Mouse (Mus musculus): ENCODE measurements around the gene Ddit4. TPM values are rescaled to one million over a fixed set of nuclear protein-coding genes. Genes with fewer than 3 reads are reported as not detected.

Gene Ddit4
- polyA plus RNA-seq, 1 experiment from 2014 or later: 11.1 TPM

- peak overlapping the region; percentile 76 for H3K4me2 ChIP-seq (ENCODE audit: low read length)
- H3K27me3 ChIP-seq (replicated peaks; ENCODE audit: control insufficient read depth, insufficient read depth, low read length): no peaks in the 10 kb centered on the region
- no peak overlapping the region for H3K9ac ChIP-seq (ENCODE audit: low read length)
- H3K9me3 ChIP-seq (replicated peaks; ENCODE audit: control insufficient read depth, low read length): no peaks in the 10 kb centered on the region
- H3K4me3 ChIP-seq (ENCODE audit: low read depth, low read length): peak overlapping the region; percentile 96
- WGBS: 85% methylated on average over 1 of the region's 1 CpGs
- H3K36me3 ChIP-seq (ENCODE audit: control insufficient read depth, insufficient read depth, low read length): 0 out of 2 replicates have a peak, but pooled peaks cover 5% of the 10 kb centered on the region
- ATAC-seq: no peak
- no peak overlapping the region for H3K27ac ChIP-seq (ENCODE audit: low read depth, low read length)
- H3K4me1 ChIP-seq (ENCODE audit: control insufficient read depth, insufficient read depth, low read length): peaks cover 16% of the 10 kb centered on the region
- DNase-seq (ENCODE audit: low spot score): no peak
Measured at GRCm38 (mm10) chr10:59949255-59949648, 2.4 kb downstream of the Ddit4 start.

- Histone ChIP-seq H3K27ac (ENCODE audit: low read depth, low read length) (0 out of 2 replicates have a peak overlapping the region, but pooled peaks have one; percentile 52), H3K9me3 (replicated peaks; ENCODE audit: control insufficient read depth, low read length) (no peaks in the 10 kb centered on the region), H3K4me3 (ENCODE audit: low read depth, low read length) (peak overlapping the region; percentile 96; the same call in 1 of the 2 replicates), H3K4me1 (ENCODE audit: control insufficient read depth, insufficient read depth, low read length) (peaks cover 16% of the 10 kb centered on the region), H3K9ac (ENCODE audit: low read length) (no peak overlapping the region), H3K4me2 (ENCODE audit: low read length) (peak overlapping the region; percentile 76), H3K27me3 (replicated peaks; ENCODE audit: control insufficient read depth, insufficient read depth, low read length) (no peaks in the 10 kb centered on the region), H3K36me3 (ENCODE audit: control insufficient read depth, insufficient read depth, low read length) (0 out of 2 replicates have a peak, but pooled peaks cover 5% of the 10 kb centered on the region)
- 50% methylated on average over 6 of the region's 6 CpGs for WGBS
- DNase-seq (ENCODE audit: low spot score) (no peak), ATAC-seq (no peak)
Measured at GRCm38 (mm10) chr10:59948363-59949254, 3.0 kb downstream of the Ddit4 start.

GRCm38 (mm10) chr10:59947296-59948073 is 4.1 kb downstream of the Ddit4 start:
- no peaks in the 10 kb centered on the region for H3K27me3 ChIP-seq (replicated peaks; ENCODE audit: control insufficient read depth, insufficient read depth, low read length)
- H3K36me3 ChIP-seq (ENCODE audit: control insufficient read depth, insufficient read depth, low read length): 0 out of 2 replicates have a peak, but pooled peaks cover 5% of the 10 kb centered on the region
- H3K9me3 ChIP-seq (replicated peaks; ENCODE audit: control insufficient read depth, low read length): no peaks in the 10 kb centered on the region
- 64% methylated on average over 7 of the region's 7 CpGs for WGBS
- H3K4me1 ChIP-seq (ENCODE audit: control insufficient read depth, insufficient read depth, low read length): peaks cover 27% of the 10 kb centered on the region
- H3K4me3 ChIP-seq (ENCODE audit: low read depth, low read length): no peak overlapping the region
- no peak for DNase-seq (ENCODE audit: low spot score)
- peak overlapping the region; percentile 28; the same call in 1 of the 2 replicates for H3K27ac ChIP-seq (ENCODE audit: low read depth, low read length)
- no peak overlapping the region for H3K9ac ChIP-seq (ENCODE audit: low read length)
- no peak overlapping the region for H3K4me2 ChIP-seq (ENCODE audit: low read length)
- ATAC-seq: no peak

DNA sequence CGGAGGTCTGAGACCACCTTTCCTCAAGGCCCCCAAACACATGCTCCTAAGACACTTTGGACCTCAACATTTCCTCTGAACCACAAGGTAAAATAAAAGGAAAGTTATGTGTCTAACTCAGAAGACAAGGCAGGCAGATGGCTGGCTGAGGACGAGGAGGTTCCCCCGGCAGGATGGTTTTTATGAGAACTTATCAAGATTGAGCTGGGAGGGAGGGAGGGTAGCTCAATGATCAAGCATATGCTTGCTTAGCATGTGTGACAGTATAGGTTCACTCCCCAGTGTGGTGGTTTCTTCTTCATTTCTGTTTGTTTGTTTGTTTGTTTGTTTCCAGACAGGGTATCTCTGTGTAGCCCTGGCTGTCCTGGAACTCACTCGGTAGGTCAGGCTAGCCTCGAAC is 5.3 kb downstream of the Ddit4 start:
- no peak overlapping the region for H3K27ac ChIP-seq (ENCODE audit: low read depth, low read length)
- ATAC-seq (no peak), DNase-seq (ENCODE audit: low spot score) (no peak)
- no peaks in the 10 kb centered on the region for H3K27me3 ChIP-seq (replicated peaks; ENCODE audit: control insufficient read depth, insufficient read depth, low read length)
- H3K9me3 ChIP-seq (replicated peaks; ENCODE audit: control insufficient read depth, low read length): no peaks in the 10 kb centered on the region
- no peak overlapping the region for H3K4me2 ChIP-seq (ENCODE audit: low read length)
- H3K4me3 ChIP-seq (ENCODE audit: low read depth, low read length): no peak overlapping the region
- peaks cover 27% of the 10 kb centered on the region for H3K4me1 ChIP-seq (ENCODE audit: control insufficient read depth, insufficient read depth, low read length)
- 0 out of 2 replicates have a peak, but pooled peaks cover 5% of the 10 kb centered on the region for H3K36me3 ChIP-seq (ENCODE audit: control insufficient read depth, insufficient read depth, low read length)
- 91% methylated on average over 5 of the region's 5 CpGs for WGBS
- no peak overlapping the region for H3K9ac ChIP-seq (ENCODE audit: low read length)

GRCm38 (mm10) chr10:59945416-59945815 is 6.2 kb downstream of the Ddit4 start:
- Histone ChIP-seq H3K4me1 (ENCODE audit: control insufficient read depth, insufficient read depth, low read length) (peaks cover 27% of the 10 kb centered on the region), H3K9ac (ENCODE audit: low read length) (no peak overlapping the region), H3K27ac (ENCODE audit: low read depth, low read length) (no peak overlapping the region), H3K36me3 (ENCODE audit: control insufficient read depth, insufficient read depth, low read length) (0 out of 2 replicates have a peak, but pooled peaks cover 5% of the 10 kb centered on the region), H3K9me3 (replicated peaks; ENCODE audit: control insufficient read depth, low read length) (no peaks in the 10 kb centered on the region), H3K27me3 (replicated peaks; ENCODE audit: control insufficient read depth, insufficient read depth, low read length) (no peaks in the 10 kb centered on the region), H3K4me2 (ENCODE audit: low read length) (no peak overlapping the region), H3K4me3 (ENCODE audit: low read depth, low read length) (no peak overlapping the region)
- ATAC-seq (no peak), DNase-seq (ENCODE audit: low spot score) (no peak)
- 89% methylated on average over 3 of the region's 3 CpGs for WGBS

GRCm38 (mm10) chr10:59943421-59943989 is 8.1 kb downstream of the Ddit4 start:
- peak; percentile 91 for DNase-seq (ENCODE audit: low spot score)
- Histone ChIP-seq H3K36me3 (ENCODE audit: control insufficient read depth, insufficient read depth, low read length) (no peaks in the 10 kb centered on the region), H3K27ac (ENCODE audit: low read depth, low read length) (peak overlapping the region; percentile 29; the same call in 1 of the 2 replicates), H3K9me3 (replicated peaks; ENCODE audit: control insufficient read depth, low read length) (no peaks in the 10 kb centered on the region), H3K27me3 (replicated peaks; ENCODE audit: control insufficient read depth, insufficient read depth, low read length) (no peaks in the 10 kb centered on the region), H3K9ac (ENCODE audit: low read length) (no peak overlapping the region), H3K4me2 (ENCODE audit: low read length) (peak overlapping the region; percentile 46), H3K4me3 (ENCODE audit: low read depth, low read length) (no peak overlapping the region), H3K4me1 (ENCODE audit: control insufficient read depth, insufficient read depth, low read length) (peaks cover 11% of the 10 kb centered on the region)
- WGBS: 33% methylated on average over 13 of the region's 13 CpGs
- peak; percentile 73 for ATAC-seq

DNA sequence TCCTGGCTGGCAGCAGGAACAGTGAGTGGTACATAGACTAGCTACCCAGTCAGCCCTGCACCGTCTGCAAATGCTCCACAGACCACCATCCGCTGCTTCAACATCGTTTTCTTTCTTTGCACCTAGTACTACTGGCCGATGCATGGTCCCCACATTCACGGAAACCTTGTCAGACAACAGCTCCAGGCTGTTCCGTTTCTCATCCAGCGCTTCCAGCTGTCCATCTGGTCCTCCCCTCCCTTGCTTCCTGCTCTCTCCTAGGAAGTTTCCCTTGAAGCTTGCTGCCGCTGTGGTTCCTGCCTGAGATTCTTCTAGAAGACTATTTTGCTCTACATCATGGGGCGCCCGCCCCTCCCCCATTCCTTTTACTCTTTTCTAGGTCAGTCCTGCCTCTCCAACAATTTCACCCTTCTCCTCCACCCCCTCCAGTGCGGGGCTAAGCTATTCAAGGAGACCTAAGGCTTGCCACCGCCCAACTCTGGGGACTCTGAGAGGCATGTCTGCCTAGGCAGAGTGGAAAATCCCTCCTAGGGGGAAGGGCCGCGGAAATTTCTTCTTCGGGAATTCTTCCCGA is 8.7 kb downstream of the Ddit4 start:
- H3K4me1 ChIP-seq (ENCODE audit: control insufficient read depth, insufficient read depth, low read length): peaks cover 11% of the 10 kb centered on the region
- WGBS: 3% methylated on average over 16 of the region's 16 CpGs
- H3K9me3 ChIP-seq (replicated peaks; ENCODE audit: control insufficient read depth, low read length): no peaks in the 10 kb centered on the region
- H3K9ac ChIP-seq (ENCODE audit: low read length): peak overlapping the region; percentile 53; the same call in 1 of the 2 replicates
- peak overlapping the region; percentile 3; the same call in 1 of the 2 replicates for H3K4me3 ChIP-seq (ENCODE audit: low read depth, low read length)
- peak; percentile 64 for ATAC-seq
- DNase-seq (ENCODE audit: low spot score): peak; percentile 64
- H3K27ac ChIP-seq (ENCODE audit: low read depth, low read length): peak overlapping the region; percentile 58; the same call in 1 of the 2 replicates
- peak overlapping the region; percentile 46 for H3K4me2 ChIP-seq (ENCODE audit: low read length)
- H3K36me3 ChIP-seq (ENCODE audit: control insufficient read depth, insufficient read depth, low read length): no peaks in the 10 kb centered on the region
- H3K27me3 ChIP-seq (replicated peaks; ENCODE audit: control insufficient read depth, insufficient read depth, low read length): no peaks in the 10 kb centered on the region

GRCm38 (mm10) chr10:59942281-59942846 is 9.3 kb downstream of the Ddit4 start:
- H3K9ac ChIP-seq (ENCODE audit: low read length): peak overlapping the region; percentile 53; the same call in 1 of the 2 replicates
- no peak for ATAC-seq
- H3K4me3 ChIP-seq (ENCODE audit: low read depth, low read length): peak overlapping the region; percentile 3; the same call in 1 of the 2 replicates
- H3K9me3 ChIP-seq (replicated peaks; ENCODE audit: control insufficient read depth, low read length): no peaks in the 10 kb centered on the region
- H3K27me3 ChIP-seq (replicated peaks; ENCODE audit: control insufficient read depth, insufficient read depth, low read length): no peaks in the 10 kb centered on the region
- H3K27ac ChIP-seq (ENCODE audit: low read depth, low read length): peak overlapping the region; percentile 58; the same call in 1 of the 2 replicates
- no peak for DNase-seq (ENCODE audit: low spot score)
- WGBS: 59% methylated on average over 21 of the region's 21 CpGs
- H3K36me3 ChIP-seq (ENCODE audit: control insufficient read depth, insufficient read depth, low read length): no peaks in the 10 kb centered on the region
- peak overlapping the region; percentile 46 for H3K4me2 ChIP-seq (ENCODE audit: low read length)
- H3K4me1 ChIP-seq (ENCODE audit: control insufficient read depth, insufficient read depth, low read length): peaks cover 11% of the 10 kb centered on the region
